Mouse (Mus musculus): ENCODE results near the gene Lhx2.

DNA sequence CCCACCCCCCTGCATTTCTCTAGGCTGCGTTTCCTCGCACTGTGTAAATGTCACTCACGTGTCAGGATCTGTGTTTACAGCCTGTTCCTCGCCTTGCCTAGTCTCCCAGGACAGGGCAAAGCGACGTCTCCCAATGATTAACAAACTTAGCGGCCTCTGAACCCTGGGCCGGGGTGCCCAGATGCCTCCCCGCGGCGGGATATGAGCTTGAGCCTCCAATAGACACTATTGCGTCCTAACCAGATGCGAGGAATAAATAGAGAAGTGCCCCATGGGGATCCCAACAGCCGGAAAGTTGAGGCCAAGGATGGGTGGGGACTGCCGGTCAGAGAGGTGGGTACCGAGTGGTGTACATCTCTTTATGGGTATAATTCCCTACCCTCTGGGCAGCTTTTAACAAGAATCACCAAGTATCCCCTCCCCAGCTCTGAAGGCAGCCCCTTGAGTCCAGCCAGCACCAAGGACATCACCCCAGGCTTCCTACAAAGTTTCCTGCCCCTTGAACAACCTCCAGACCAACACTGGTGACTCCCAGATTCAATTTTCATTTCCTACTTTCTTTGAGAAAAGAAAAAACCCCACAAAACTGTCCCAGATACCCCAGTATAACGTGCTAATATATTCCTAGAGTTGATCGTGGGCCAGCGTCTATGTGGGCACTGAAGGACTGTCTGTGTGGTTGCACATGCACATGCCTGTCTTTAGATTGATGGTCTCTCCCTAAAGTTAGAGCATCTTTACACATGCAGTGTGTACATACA, 9.8 kb downstream of the Lhx2 start:
- no peak for TF ChIP-seq CTCF (IDR thresholded peaks at IDR 0.05; ENCODE audit: borderline replicate concordance, extremely low read depth, insufficient read depth, insufficient read length)
- TF ChIP-seq POLR2A (IDR thresholded peaks at IDR 0.05; ENCODE audit: borderline replicate concordance, extremely low read depth, insufficient read depth, insufficient read length, poor library complexity, severe bottlenecking): no peak
